Mouse (Mus musculus): ENCODE measurements around the gene H2-Ke6.

DNA sequence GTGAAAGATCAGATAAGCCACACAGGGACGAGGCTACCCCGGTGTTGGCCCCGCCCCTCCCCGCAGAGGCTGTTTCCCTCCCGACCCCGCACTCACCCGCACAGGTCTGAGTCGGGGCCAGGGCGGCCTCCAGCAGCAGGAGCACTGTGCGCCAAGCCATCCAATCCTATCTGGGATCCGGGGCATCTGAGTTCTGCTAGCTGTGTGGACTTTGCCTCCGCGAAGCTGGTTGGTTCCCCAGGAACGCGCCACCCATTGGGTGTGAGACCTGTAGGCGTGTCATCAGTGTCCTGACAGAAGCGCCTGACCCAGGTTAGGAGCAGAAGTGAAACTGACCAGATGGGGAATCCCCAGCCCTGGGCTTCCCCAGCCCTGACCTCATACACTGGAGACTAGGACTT lies 49.2 kb downstream of the H2-Ke6 start:
- TF ChIP-seq EP300 (IDR thresholded peaks at IDR 0.05; ENCODE audit: low read length) = peak; percentile 93
- no peak for TF ChIP-seq CTCF (conservative IDR thresholded peaks at IDR 0.05 in 1 of 2, IDR thresholded peaks at IDR 0.05 in 1 of 2; ENCODE audit: low read depth in 2 of 2, low read length in 2 of 2)
- 0 out of 2 replicates have a peak, but pooled peaks have one; percentile 51 for TF ChIP-seq MEF2A (IDR thresholded peaks at IDR 0.05; ENCODE audit: borderline replicate concordance, low read depth, low read length)
- no peak for TF ChIP-seq E2F4 (IDR thresholded peaks at IDR 0.05; ENCODE audit: insufficient replicate concordance, low read depth, low read length)
- peak; percentile 45; the same call in 1 of the 2 replicates for TF ChIP-seq JUND (conservative IDR thresholded peaks at IDR 0.05; ENCODE audit: low read depth, low read length)
- TF ChIP-seq POLR2AphosphoS2 (IDR thresholded peaks at IDR 0.05; ENCODE audit: low read depth, low read length) = peak; percentile 62; the same call in 1 of the 2 replicates
- TF ChIP-seq POLR2A (IDR thresholded peaks at IDR 0.05; ENCODE audit: low read depth, low read length) = peak; percentile 76
